Mouse (Mus musculus) heart, adult 2 months (tissue): Measurements from ENCODE around the gene 4933427D14Rik.

Experiments
- CTCF ChIP-seq: fragments of 200-600 bp; IDR thresholded peaks from 2 replicates; pipeline ENCODE4 v1.8.1; 2022; ENCODE audit warnings: antibody characterized with exemption, mild to moderate bottlenecking, moderate library complexity
- EP300 ChIP-seq: fragments of 200-500 bp; IDR thresholded peaks from 2 replicates; pipeline ENCODE4 v1.6.1; 2011; ENCODE audit warnings: low read depth, low read length, control low read depth; ENCODE audit not compliant: insufficient read depth
- POLR2A ChIP-seq: fragments of 200-500 bp; IDR thresholded peaks from 2 replicates; pipeline ENCODE4 v1.6.1; 2011; ENCODE audit warnings: mild to moderate bottlenecking, low read depth, low read length, control low read depth; ENCODE audit not compliant: insufficient read depth

GRCm38 (mm10) chr11:72127450-72128189 is 79.6 kb downstream of the 4933427D14Rik start:
- TF ChIP-seq EP300, result no peak
- TF ChIP-seq CTCF, result no peak
- TF ChIP-seq POLR2A, result no peak
